Mouse (Mus musculus) hindbrain, postnatal 0 days (tissue): Measurements from ENCODE around the gene Rasip1. TPM values are rescaled to one million over a fixed set of nuclear protein-coding genes. Genes with fewer than 3 reads are reported as not detected.
A peak's percentile ranks its signal among the peaks of the same experiment; 100 is the strongest.

Source experiments
- ATAC-seq: fragments of 200-750 bp; cut with Nextera tagmentation; 2 replicates; pipeline ENCODE4 v1.8.0; 2017; ENCODE audit warnings: mild to moderate bottlenecking, moderate TSS enrichment, moderate library complexity
- DNase-seq: peaks from one replicate; pipeline ENCODE4 v3.0.0-alpha.2; 2015; ENCODE audit warnings: low spot score
- H3K27ac ChIP-seq: fragments of 300-500 bp; sonication (generic); 2 replicates; pipeline ENCODE4 v1.5.1; 2014; ENCODE audit warnings: mild to moderate bottlenecking
- H3K27me3 ChIP-seq: fragments of 300-500 bp; sonication (generic); 2 replicates; pipeline ENCODE4 v1.6.1; 2014; ENCODE audit warnings: low read length, mixed read lengths; ENCODE audit not compliant: insufficient read depth
- H3K36me3 ChIP-seq: fragments of 300-500 bp; sonication (generic); 2 replicates; pipeline ENCODE4 v1.6.1; 2014; ENCODE audit warnings: low read length, mixed read lengths; ENCODE audit not compliant: insufficient read depth
- H3K4me1 ChIP-seq: fragments of 300-500 bp; sonication (generic); 2 replicates; pipeline ENCODE4 v1.6.1; 2014; ENCODE audit warnings: antibody characterized with exemption, low read length, mixed read lengths; ENCODE audit not compliant: insufficient read depth
- H3K4me2 ChIP-seq: fragments of 300-500 bp; sonication (generic); 2 replicates; pipeline ENCODE4 v1.6.1; 2014; ENCODE audit warnings: low read depth, mild to moderate bottlenecking, low read length, moderate library complexity, mixed read lengths
- H3K4me3 ChIP-seq: fragments of 300-500 bp; sonication (generic); 2 replicates; pipeline ENCODE4 v1.5.1; 2014; ENCODE audit warnings: low read length
- H3K9ac ChIP-seq: fragments of 300-500 bp; sonication (generic); replicated peaks from 2 replicates; pipeline ENCODE4 v1.6.1; 2014; ENCODE audit warnings: mild to moderate bottlenecking, low read length, moderate library complexity, mixed read lengths
- H3K9me3 ChIP-seq: fragments of 300-500 bp; sonication (generic); 2 replicates; pipeline ENCODE4 v1.6.1; 2016; ENCODE audit warnings: low read length, mixed read lengths
- CTCF ChIP-seq: IDR thresholded peaks from 2 replicates; pipeline ENCODE4 v1.5.1; 2016; ENCODE audit warnings: antibody characterized with exemption, control low read depth, low read depth
- WGBS: fragments of 180-500 bp; shearing (Covaris S2); extraction: QIAGEN DNeasy Blood & Tissue Kit; methylation state at CpG from one replicate; pipeline ENCODE4 v1.1.7; 2014; 5-methylcytosine and 5-hydroxymethylcytosine counted together
- polyA plus RNA-seq: library from polyadenylated mRNA; unstranded; fragments of >200 nt; fragmentation: Nextera tagmentation; extraction: Ambion mirVana; gene quantifications from 2 replicates; pipeline ENCODE4 v1.2.1, GENCODE M21; 2015
- total RNA-seq: library from RNA; depleted of rRNA; stranded (reverse); fragments of >200 nt; gene quantifications from 2 replicates; pipeline ENCODE4 v1.2.3, GENCODE M21; 2014

The Rasip1 gene
- total and polyA plus RNA-seq, 2 experiments from 2014 or later: 18.7 to 36.4 TPM

- Histone ChIP-seq H3K27me3 (no peaks in the 10 kb centered on the region), H3K4me1 (peaks cover 5% of the 10 kb centered on the region; the same call in 1 of the 2 replicates), H3K27ac (no peak overlapping the region), H3K36me3 (no peaks in the 10 kb centered on the region), H3K9ac (no peak overlapping the region), H3K4me2 (no peak overlapping the region), H3K4me3 (no peak overlapping the region), H3K9me3 (no peaks in the 10 kb centered on the region)
- ATAC-seq: no peak
- no peak for TF ChIP-seq CTCF
- DNase-seq: peak; percentile 12
- 69% methylated on average over 23 of the region's 23 CpGs for WGBS
Observed at GRCm38 (mm10) chr7:45630064-45630907, 3.0 kb downstream of the Rasip1 start.

GRCm38 (mm10) chr7:45632499-45632898, 5.2 kb downstream of the Rasip1 start:
- Histone ChIP-seq H3K36me3 (no peaks in the 10 kb centered on the region), H3K4me1 (peaks cover 5% of the 10 kb centered on the region; the same call in 1 of the 2 replicates), H3K9me3 (no peaks in the 10 kb centered on the region), H3K27me3 (no peaks in the 10 kb centered on the region), H3K4me2 (peak overlapping the region; percentile 35), H3K9ac (0 out of 2 replicates have a peak overlapping the region, but pooled peaks have one; percentile 4), H3K4me3 (peak overlapping the region; percentile 0; the same call in 1 of the 2 replicates), H3K27ac (no peak overlapping the region)
- DNase-seq: peak; percentile 59
- ATAC-seq: no peak
- WGBS: 23% methylated on average over 35 of the region's 35 CpGs
- peak; percentile 51 for TF ChIP-seq CTCF

GRCm38 (mm10) chr7:45634946-45635681, 7.8 kb downstream of the Rasip1 start:
- no peaks in the 10 kb centered on the region for H3K27me3 ChIP-seq
- H3K4me2 ChIP-seq: no peak overlapping the region
- H3K9ac ChIP-seq: no peak overlapping the region
- no peak overlapping the region for H3K4me3 ChIP-seq
- H3K27ac ChIP-seq: no peak overlapping the region
- 88% methylated on average over 11 of the region's 11 CpGs for WGBS
- DNase-seq (no peak), ATAC-seq (no peak)
- no peaks in the 10 kb centered on the region for H3K9me3 ChIP-seq
- H3K4me1 ChIP-seq: 0 out of 2 replicates have a peak, but pooled peaks cover 5% of the 10 kb centered on the region
- no peaks in the 10 kb centered on the region for H3K36me3 ChIP-seq
- no peak for TF ChIP-seq CTCF

- ATAC-seq (no peak), DNase-seq (no peak)
- 0 out of 2 replicates have a peak, but pooled peaks cover 9% of the 10 kb centered on the region for H3K4me1 ChIP-seq
- no peak overlapping the region for H3K4me3 ChIP-seq
- H3K9ac ChIP-seq: no peak overlapping the region
- H3K36me3 ChIP-seq: no peaks in the 10 kb centered on the region
- no peaks in the 10 kb centered on the region for H3K27me3 ChIP-seq
- 83% methylated on average over 15 of the region's 15 CpGs for WGBS
- TF ChIP-seq CTCF: no peak
- no peaks in the 10 kb centered on the region for H3K9me3 ChIP-seq
- no peak overlapping the region for H3K27ac ChIP-seq
- H3K4me2 ChIP-seq: no peak overlapping the region
Observed at GRCm38 (mm10) chr7:45635711-45636688, 8.7 kb downstream of the Rasip1 start.

GRCm38 (mm10) chr7:45637710-45638109, 10.4 kb downstream of the Rasip1 start:
- H3K27ac ChIP-seq: no peak overlapping the region
- no peak overlapping the region for H3K4me3 ChIP-seq
- no peak overlapping the region for H3K4me2 ChIP-seq
- ATAC-seq (no peak), DNase-seq (no peak)
- H3K4me1 ChIP-seq: peaks cover 16% of the 10 kb centered on the region; the same call in 1 of the 2 replicates
- TF ChIP-seq CTCF: no peak
- no peaks in the 10 kb centered on the region for H3K9me3 ChIP-seq
- H3K9ac ChIP-seq: no peak overlapping the region
- H3K36me3 ChIP-seq: no peaks in the 10 kb centered on the region
- H3K27me3 ChIP-seq: no peaks in the 10 kb centered on the region
- WGBS: 90% methylated on average over 6 of the region's 6 CpGs
